Mouse (Mus musculus) B cell, adult 67 days (primary cell): Measurements from ENCODE around the gene Washc3. TPM values are rescaled to one million over a fixed set of nuclear protein-coding genes. Genes with fewer than 3 reads are reported as not detected.

Source experiments
- total RNA-seq, 2 experiments: library from RNA; stranded (reverse); gene quantifications; 4 replicates each; pipeline ENCODE4 v1.2.4; 2023

Washc3 gene
- total RNA-seq: 10 to 100 TPM; 27.9 to 37.6 TPM

DNA sequence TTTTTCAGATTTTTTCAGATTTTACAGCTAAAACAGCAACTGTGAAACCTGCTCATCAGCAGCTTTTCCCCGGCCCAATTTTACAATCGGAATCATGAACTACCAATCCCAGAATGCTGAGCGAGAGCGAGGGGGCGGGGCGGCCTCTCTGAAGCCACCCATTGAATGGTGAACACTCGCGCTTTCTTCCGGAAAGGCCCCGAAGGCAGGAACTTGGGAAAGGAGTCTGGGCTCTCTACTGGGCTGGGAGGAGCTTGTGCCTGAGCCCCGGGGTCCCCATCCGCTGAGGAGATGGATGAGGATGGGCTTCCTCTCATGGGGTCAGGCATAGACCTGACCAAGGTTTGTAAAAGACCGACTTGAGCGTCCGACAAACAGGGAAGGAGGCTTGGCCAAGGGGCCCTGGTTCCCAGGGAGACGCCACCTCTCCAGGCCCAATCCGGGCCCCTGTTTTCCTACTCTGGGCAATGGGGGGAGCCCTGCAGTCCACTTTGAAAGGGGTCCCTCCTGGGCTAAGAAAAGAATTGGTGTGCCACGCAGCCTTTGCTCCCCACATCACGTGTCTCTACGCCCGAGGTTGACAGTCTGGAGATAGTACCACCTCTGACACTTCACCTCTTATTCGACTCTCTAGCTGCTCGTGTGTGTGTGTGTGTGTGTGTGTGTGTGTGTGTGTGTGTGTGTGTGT lies at the start of gene Washc3:
TSS of gene Washc3 (plus strand) at position 143 of the 688 bp plus-strand sequence.

Other genes with a start within 250 kb of the Washc3 start
- not detected for gene Pmch, start 110.0 kb upstream of the Washc3 start, total RNA-seq
- gene Parpbp, start 54.2 kb upstream of the Washc3 start, total RNA-seq: under 1 TPM; 0.39 to 0.49 TPM
- 1 to 10 TPM; 6.3 to 7.8 TPM for gene Nup37, start 54.1 kb upstream of the Washc3 start, total RNA-seq
- under 1 TPM; 0.39 to 0.67 TPM for gene Dram1, start 178.0 kb downstream of the Washc3 start, total RNA-seq
- 10 to 100 TPM; 44.6 to 54.1 TPM for gene Gnptab, start 178.0 kb downstream of the Washc3 start, total RNA-seq